Mouse (Mus musculus): Measurements from ENCODE around the gene Rxfp4. TPM values are rescaled to one million over a fixed set of nuclear protein-coding genes. Genes with fewer than 3 reads are reported as not detected.

Gene Rxfp4
- polyA plus RNA-seq, 1 experiment from 2014 or later = not detected

- Histone ChIP-seq H3K36me3 (ENCODE audit: control insufficient read depth, insufficient read depth) (no peaks in the 10 kb centered on the region; the same call in 1 of the 2 replicates), H3K9me3 (ENCODE audit: control insufficient read depth) (no peaks in the 10 kb centered on the region), H3K27me3 (replicated peaks; ENCODE audit: control insufficient read depth, insufficient read depth, low read length) (no peaks in the 10 kb centered on the region), H3K4me2 (replicated peaks; ENCODE audit: low read depth) (peak overlapping the region; percentile 99), H3K4me3 (ENCODE audit: low read depth, low read length) (peak overlapping the region; percentile 75), H3K4me1 (replicated peaks; ENCODE audit: control insufficient read depth, insufficient read depth, low read length) (no peaks in the 10 kb centered on the region; the same call in none of the 2 replicates), H3K9ac (ENCODE audit: low read depth, low read length) (peak overlapping the region; percentile 81), H3K27ac (ENCODE audit: low read depth, low read length) (peak overlapping the region; percentile 92)
- no peak for TF ChIP-seq CTCF (IDR thresholded peaks at IDR 0.05; ENCODE audit: low read depth)
- WGBS = 22% methylated on average over 15 of the region's 15 CpGs
- 0 out of 2 replicates have a peak, but pooled peaks have one; percentile 1 for ATAC-seq
These were observed 32.6 kb downstream of the Rxfp4 start for GRCm38 (mm10) chr3:88620146-88620991.

GRCm38 (mm10) chr3:88619113-88620097 lies 33.5 kb downstream of the Rxfp4 start:
- Histone ChIP-seq H3K9me3 (ENCODE audit: control insufficient read depth) (no peaks in the 10 kb centered on the region), H3K4me1 (replicated peaks; ENCODE audit: control insufficient read depth, insufficient read depth, low read length) (no peaks in the 10 kb centered on the region; the same call in none of the 2 replicates), H3K27me3 (replicated peaks; ENCODE audit: control insufficient read depth, insufficient read depth, low read length) (no peaks in the 10 kb centered on the region), H3K9ac (ENCODE audit: low read depth, low read length) (no peak overlapping the region), H3K36me3 (ENCODE audit: control insufficient read depth, insufficient read depth) (no peaks in the 10 kb centered on the region; the same call in 1 of the 2 replicates), H3K4me3 (ENCODE audit: low read depth, low read length) (no peak overlapping the region), H3K27ac (ENCODE audit: low read depth, low read length) (no peak overlapping the region), H3K4me2 (replicated peaks; ENCODE audit: low read depth) (no peak overlapping the region)
- ATAC-seq = no peak
- TF ChIP-seq CTCF (IDR thresholded peaks at IDR 0.05; ENCODE audit: low read depth) = no peak
- WGBS = 64% methylated on average over 9 of the region's 9 CpGs

- Histone ChIP-seq H3K4me1 (replicated peaks; ENCODE audit: control insufficient read depth, insufficient read depth, low read length) (no peaks in the 10 kb centered on the region; the same call in 1 of the 2 replicates), H3K27ac (ENCODE audit: low read depth, low read length) (no peak overlapping the region), H3K9ac (ENCODE audit: low read depth, low read length) (no peak overlapping the region), H3K4me2 (replicated peaks; ENCODE audit: low read depth) (no peak overlapping the region), H3K4me3 (ENCODE audit: low read depth, low read length) (no peak overlapping the region), H3K27me3 (replicated peaks; ENCODE audit: control insufficient read depth, insufficient read depth, low read length) (no peaks in the 10 kb centered on the region), H3K36me3 (ENCODE audit: control insufficient read depth, insufficient read depth) (no peaks in the 10 kb centered on the region; the same call in 1 of the 2 replicates), H3K9me3 (ENCODE audit: control insufficient read depth) (no peaks in the 10 kb centered on the region)
- no peak for ATAC-seq
- TF ChIP-seq CTCF (IDR thresholded peaks at IDR 0.05; ENCODE audit: low read depth) = no peak
- whole genome bisulfite sequencing = 71% methylated on average over 8 of the region's 8 CpGs
These were observed 34.7 kb downstream of the Rxfp4 start for GRCm38 (mm10) chr3:88618074-88618871.

- no peak overlapping the region for H3K4me3 ChIP-seq (ENCODE audit: low read depth, low read length)
- WGBS = 80% methylated on average over 3 of the region's 3 CpGs
- peak overlapping the region; percentile 40 for H3K4me2 ChIP-seq (replicated peaks; ENCODE audit: low read depth)
- no peaks in the 10 kb centered on the region; the same call in 1 of the 2 replicates for H3K4me1 ChIP-seq (replicated peaks; ENCODE audit: control insufficient read depth, insufficient read depth, low read length)
- no peak overlapping the region for H3K27ac ChIP-seq (ENCODE audit: low read depth, low read length)
- no peaks in the 10 kb centered on the region; the same call in 1 of the 2 replicates for H3K36me3 ChIP-seq (ENCODE audit: control insufficient read depth, insufficient read depth)
- H3K9ac ChIP-seq (ENCODE audit: low read depth, low read length) = no peak overlapping the region
- H3K27me3 ChIP-seq (replicated peaks; ENCODE audit: control insufficient read depth, insufficient read depth, low read length) = no peaks in the 10 kb centered on the region
- TF ChIP-seq CTCF (IDR thresholded peaks at IDR 0.05; ENCODE audit: low read depth) = no peak
- no peaks in the 10 kb centered on the region for H3K9me3 ChIP-seq (ENCODE audit: control insufficient read depth)
- ATAC-seq = no peak
These were observed 35.9 kb downstream of the Rxfp4 start for GRCm38 (mm10) chr3:88616951-88617500.

GRCm38 (mm10) chr3:88615902-88616391 lies 37.0 kb downstream of the Rxfp4 start:
- Histone ChIP-seq H3K27me3 (replicated peaks; ENCODE audit: control insufficient read depth, insufficient read depth, low read length) (no peaks in the 10 kb centered on the region), H3K9me3 (ENCODE audit: control insufficient read depth) (no peaks in the 10 kb centered on the region), H3K9ac (ENCODE audit: low read depth, low read length) (no peak overlapping the region), H3K27ac (ENCODE audit: low read depth, low read length) (no peak overlapping the region), H3K4me1 (replicated peaks; ENCODE audit: control insufficient read depth, insufficient read depth, low read length) (no peaks in the 10 kb centered on the region; the same call in 1 of the 2 replicates), H3K36me3 (ENCODE audit: control insufficient read depth, insufficient read depth) (no peaks in the 10 kb centered on the region; the same call in 1 of the 2 replicates), H3K4me2 (replicated peaks; ENCODE audit: low read depth) (peak overlapping the region; percentile 40), H3K4me3 (ENCODE audit: low read depth, low read length) (no peak overlapping the region)
- 0 out of 2 replicates have a peak, but pooled peaks have one; percentile 17 for ATAC-seq
- 63% methylated on average over 9 of the region's 9 CpGs for WGBS
- TF ChIP-seq CTCF (IDR thresholded peaks at IDR 0.05; ENCODE audit: low read depth) = peak; percentile 17
